Mouse (Mus musculus) hindbrain, embryonic 13.5 days (tissue): ENCODE results near the gene Lrrc75b. TPM values are rescaled to one million over a fixed set of nuclear protein-coding genes. Genes with fewer than 3 reads are reported as not detected.

ENCODE experiments used
- ATAC-seq: fragments of 200-750 bp; cut with Nextera tagmentation; 2 replicates; pipeline ENCODE4 v1.8.0; 2017; ENCODE audit warnings: moderate TSS enrichment; ENCODE audit not compliant: low FRiP score
- H3K27ac ChIP-seq: fragments of 300-500 bp; sonication (generic); 2 replicates; pipeline ENCODE4 v1.5.1; 2015; ENCODE audit warnings: inconsistent platforms, mild to moderate bottlenecking, moderate library complexity
- H3K27me3 ChIP-seq: fragments of 300-500 bp; sonication (generic); 2 replicates; pipeline ENCODE4 v1.6.1; 2015; ENCODE audit warnings: mild to moderate bottlenecking, inconsistent platforms
- H3K36me3 ChIP-seq: fragments of 300-500 bp; sonication (generic); 2 replicates; pipeline ENCODE4 v1.6.1; 2015; ENCODE audit warnings: mild to moderate bottlenecking, inconsistent platforms
- H3K4me1 ChIP-seq: fragments of 300-500 bp; sonication (generic); replicated peaks from 2 replicates; pipeline ENCODE4 v1.6.1; 2015; ENCODE audit warnings: inconsistent platforms
- H3K4me2 ChIP-seq: fragments of 300-500 bp; sonication (generic); 2 replicates; pipeline ENCODE4 v1.6.1; 2015; ENCODE audit warnings: inconsistent platforms, mild to moderate bottlenecking, moderate library complexity
- H3K4me3 ChIP-seq: fragments of 300-500 bp; sonication (generic); 2 replicates; pipeline ENCODE4 v1.5.1; 2015; ENCODE audit warnings: mild to moderate bottlenecking, inconsistent platforms
- H3K9ac ChIP-seq: fragments of 300-500 bp; sonication (generic); 2 replicates; pipeline ENCODE4 v1.6.1; 2015; ENCODE audit warnings: mild to moderate bottlenecking, inconsistent platforms
- H3K9me3 ChIP-seq: fragments of 300-500 bp; sonication (generic); 2 replicates; pipeline ENCODE4 v1.6.1; 2016; ENCODE audit warnings: inconsistent platforms
- WGBS: fragments of 180-500 bp; shearing (Covaris S2); methylation state at CpG from one replicate; pipeline ENCODE4 v1.1.7; 2015; 5-methylcytosine and 5-hydroxymethylcytosine counted together
- polyA plus RNA-seq: library from polyadenylated mRNA; unstranded; fragments of >200 nt; fragmentation: Nextera tagmentation; extraction: Ambion mirVana; gene quantifications from 2 replicates; pipeline ENCODE4 v1.2.1, GENCODE M21; 2015

Gene Lrrc75b
- polyA plus RNA-seq, 1 experiment from 2014 or later, result 24.8 TPM

GRCm38 (mm10) chr10:75565436-75565835, 5.3 kb upstream of the Lrrc75b start:
- 73% methylated on average over 6 of the region's 6 CpGs for WGBS
- Histone ChIP-seq H3K4me1 (peaks cover 10% of the 10 kb centered on the region), H3K9me3 (no peaks in the 10 kb centered on the region), H3K4me3 (no peak overlapping the region), H3K27me3 (peaks cover 33% of the 10 kb centered on the region), H3K9ac (no peak overlapping the region), H3K4me2 (no peak overlapping the region), H3K36me3 (no peaks in the 10 kb centered on the region), H3K27ac (no peak overlapping the region)
- ATAC-seq, result no peak

GRCm38 (mm10) chr10:75564687-75565265, 4.6 kb upstream of the Lrrc75b start:
- Histone ChIP-seq H3K4me3 (no peak overlapping the region), H3K36me3 (no peaks in the 10 kb centered on the region), H3K27me3 (peaks cover 33% of the 10 kb centered on the region), H3K4me2 (no peak overlapping the region), H3K4me1 (peaks cover 15% of the 10 kb centered on the region), H3K9me3 (no peaks in the 10 kb centered on the region), H3K9ac (no peak overlapping the region), H3K27ac (no peak overlapping the region)
- no peak for ATAC-seq
- 88% methylated on average over 12 of the region's 12 CpGs for WGBS

GRCm38 (mm10) chr10:75562596-75562995, 2.5 kb upstream of the Lrrc75b start:
- Histone ChIP-seq H3K9me3 (no peaks in the 10 kb centered on the region), H3K4me1 (peaks cover 35% of the 10 kb centered on the region), H3K4me2 (no peak overlapping the region), H3K9ac (no peak overlapping the region), H3K27me3 (peaks cover 26% of the 10 kb centered on the region), H3K36me3 (no peaks in the 10 kb centered on the region), H3K27ac (no peak overlapping the region), H3K4me3 (no peak overlapping the region)
- ATAC-seq, result no peak
- WGBS, result 90% methylated on average over 8 of the region's 8 CpGs

- peak within 1 kb of the TSS; percentile 97 for H3K27ac ChIP-seq
- H3K27me3 ChIP-seq, result peaks cover 26% of the 10 kb centered on the region
- peak within 1 kb of the TSS; percentile 91 for H3K4me2 ChIP-seq
- H3K9me3 ChIP-seq, result no peaks in the 10 kb centered on the region
- peaks cover 50% of the 10 kb centered on the region for H3K4me1 ChIP-seq
- ATAC-seq, result no peak
- 52% methylated on average over 10 of the region's 10 CpGs for WGBS
- peak within 1 kb of the TSS; percentile 95 for H3K9ac ChIP-seq
- peak within 1 kb of the TSS; percentile 68 for H3K4me3 ChIP-seq
- peaks cover 8% of the 10 kb centered on the region for H3K36me3 ChIP-seq
Measured at GRCm38 (mm10) chr10:75561071-75561654, 1.0 kb upstream of the Lrrc75b start, which contains the start of gene Ggt1. Ggt1 (plus strand) TSS chr10:75561604.

GRCm38 (mm10) chr10:75560549-75560899, 394 bp upstream of the Lrrc75b start:
- Histone ChIP-seq H3K4me2 (peak overlapping the region; percentile 91), H3K36me3 (peaks cover 14% of the 10 kb centered on the region), H3K9me3 (no peaks in the 10 kb centered on the region), H3K27me3 (peaks cover 26% of the 10 kb centered on the region), H3K4me3 (peak overlapping the region; percentile 68), H3K9ac (peak overlapping the region; percentile 95), H3K4me1 (peaks cover 56% of the 10 kb centered on the region), H3K27ac (peak overlapping the region; percentile 97)
- WGBS, result 12% methylated on average over 6 of the region's 6 CpGs
- peak; percentile 25 for ATAC-seq

- Histone ChIP-seq H3K4me1 (peaks cover 58% of the 10 kb centered on the region), H3K27ac (peak overlapping the region; percentile 97), H3K4me3 (peak overlapping the region; percentile 68), H3K9me3 (no peaks in the 10 kb centered on the region), H3K9ac (peak overlapping the region; percentile 95), H3K4me2 (peak overlapping the region; percentile 91), H3K27me3 (peaks cover 26% of the 10 kb centered on the region), H3K36me3 (peaks cover 26% of the 10 kb centered on the region)
- peak; percentile 10; the same call in 1 of the 2 replicates for ATAC-seq
- 2% methylated on average over 14 of the region's 14 CpGs for WGBS
Measured at GRCm38 (mm10) chr10:75559041-75559675, 972 bp downstream of the Lrrc75b start.

GRCm38 (mm10) chr10:75558515-75558914, 1.6 kb downstream of the Lrrc75b start:
- peak overlapping the region; percentile 97 for H3K27ac ChIP-seq
- peak overlapping the region; percentile 91 for H3K4me2 ChIP-seq
- no peaks in the 10 kb centered on the region for H3K9me3 ChIP-seq
- peak; percentile 12 for ATAC-seq
- H3K36me3 ChIP-seq, result peaks cover 32% of the 10 kb centered on the region
- peak overlapping the region; percentile 68 for H3K4me3 ChIP-seq
- H3K9ac ChIP-seq, result peak overlapping the region; percentile 95
- peaks cover 26% of the 10 kb centered on the region for H3K27me3 ChIP-seq
- peaks cover 58% of the 10 kb centered on the region for H3K4me1 ChIP-seq
- WGBS, result 23% methylated on average over 3 of the region's 3 CpGs

GRCm38 (mm10) chr10:75556026-75556425, 4.1 kb downstream of the Lrrc75b start:
- Histone ChIP-seq H3K27me3 (peaks cover 6% of the 10 kb centered on the region), H3K4me3 (no peak overlapping the region), H3K9me3 (no peaks in the 10 kb centered on the region), H3K36me3 (peaks cover 49% of the 10 kb centered on the region), H3K9ac (0 out of 2 replicates have a peak overlapping the region, but pooled peaks have one; percentile 24), H3K4me1 (peaks cover 57% of the 10 kb centered on the region), H3K27ac (peak overlapping the region; percentile 71), H3K4me2 (no peak overlapping the region)
- WGBS, result 26% methylated on average over 9 of the region's 9 CpGs
- ATAC-seq, result peak; percentile 44

GRCm38 (mm10) chr10:75555557-75555956, 4.6 kb downstream of the Lrrc75b start:
- WGBS, result 74% methylated on average over 6 of the region's 6 CpGs
- Histone ChIP-seq H3K4me3 (no peak overlapping the region), H3K36me3 (peaks cover 49% of the 10 kb centered on the region), H3K27me3 (peaks cover 1% of the 10 kb centered on the region), H3K4me1 (peaks cover 53% of the 10 kb centered on the region), H3K9me3 (no peaks in the 10 kb centered on the region), H3K9ac (no peak overlapping the region), H3K4me2 (no peak overlapping the region), H3K27ac (peak overlapping the region; percentile 71)
- ATAC-seq, result no peak

- Histone ChIP-seq H3K4me2 (no peak overlapping the region), H3K9me3 (no peaks in the 10 kb centered on the region), H3K36me3 (peaks cover 49% of the 10 kb centered on the region), H3K27me3 (no peaks in the 10 kb centered on the region), H3K27ac (no peak overlapping the region), H3K4me1 (peaks cover 41% of the 10 kb centered on the region), H3K9ac (no peak overlapping the region), H3K4me3 (no peak overlapping the region)
- WGBS, result 96% methylated on average over 8 of the region's 8 CpGs
- ATAC-seq, result no peak
Measured at GRCm38 (mm10) chr10:75554090-75554489, 6.0 kb downstream of the Lrrc75b start.

GRCm38 (mm10) chr10:75552701-75553450, 7.3 kb downstream of the Lrrc75b start:
- H3K4me2 ChIP-seq, result no peak overlapping the region
- no peaks in the 10 kb centered on the region for H3K27me3 ChIP-seq
- 73% methylated on average over 13 of the region's 13 CpGs for WGBS
- ATAC-seq, result no peak
- H3K36me3 ChIP-seq, result peaks cover 49% of the 10 kb centered on the region
- no peak overlapping the region for H3K9ac ChIP-seq
- H3K27ac ChIP-seq, result no peak overlapping the region
- no peaks in the 10 kb centered on the region for H3K9me3 ChIP-seq
- H3K4me3 ChIP-seq, result no peak overlapping the region
- H3K4me1 ChIP-seq, result peaks cover 33% of the 10 kb centered on the region

GRCm38 (mm10) chr10:75552106-75552505, 8.0 kb downstream of the Lrrc75b start:
- H3K4me2 ChIP-seq, result no peak overlapping the region
- no peaks in the 10 kb centered on the region for H3K9me3 ChIP-seq
- 90% methylated on average over 2 of the region's 2 CpGs for WGBS
- H3K4me3 ChIP-seq, result no peak overlapping the region
- H3K27ac ChIP-seq, result no peak overlapping the region
- H3K36me3 ChIP-seq, result peaks cover 49% of the 10 kb centered on the region
- no peaks in the 10 kb centered on the region for H3K27me3 ChIP-seq
- ATAC-seq, result no peak
- peaks cover 25% of the 10 kb centered on the region for H3K4me1 ChIP-seq
- no peak overlapping the region for H3K9ac ChIP-seq
